Mouse (Mus musculus): ENCODE measurements around the gene Abhd5.

DNA sequence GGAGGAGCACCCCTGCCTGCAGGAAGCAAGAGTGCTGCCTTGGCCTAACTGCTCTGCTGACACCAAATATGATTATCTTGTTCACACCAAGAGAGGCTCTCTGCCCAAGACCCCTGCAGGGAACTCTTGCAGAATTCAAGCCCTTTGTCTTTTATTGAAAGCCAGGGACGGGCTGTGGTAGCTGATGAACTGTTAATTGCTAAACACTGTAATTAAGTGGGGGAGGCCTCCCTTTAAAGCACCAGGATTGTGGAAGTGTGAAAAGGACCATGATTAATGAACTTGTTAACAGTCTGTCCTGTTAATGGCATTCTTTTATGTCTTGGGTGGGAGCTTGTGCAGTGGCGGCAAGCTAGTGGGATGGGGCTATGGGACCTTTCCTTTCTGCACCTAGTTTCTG is 65.2 kb downstream of the Abhd5 start:
- no peak for TF ChIP-seq ZC3H11A (IDR thresholded peaks at IDR 0.05; ENCODE audit: low read depth, low read length)
- TF ChIP-seq KAT2A (conservative IDR thresholded peaks at IDR 0.05; ENCODE audit: low read depth, low read length): no peak
- TF ChIP-seq POLR2AphosphoS5 (IDR thresholded peaks at IDR 0.05; ENCODE audit: borderline replicate concordance, low read depth, low read length): no peak
- no peak for TF ChIP-seq POLR2A (IDR thresholded peaks at IDR 0.05; ENCODE audit: control insufficient read depth in 1 of 2, insufficient read depth in 1 of 2, low read depth in 1 of 2, low read length in 2 of 2, poor library complexity in 1 of 2)

Data from MEL (cell line).